Mouse (Mus musculus) intestine, embryonic 16.5 days (tissue): ENCODE data around the gene Pnpo. TPM values are rescaled to one million over a fixed set of nuclear protein-coding genes. Genes with fewer than 3 reads are reported as not detected.

Source experiments
- ATAC-seq: fragments of 200-750 bp; cut with Nextera tagmentation; 2 replicates; pipeline ENCODE4 v1.8.0; 2017; ENCODE audit warnings: moderate TSS enrichment, moderate library complexity
- H3K27ac ChIP-seq: fragments of 300-500 bp; sonication (generic); 2 replicates; pipeline ENCODE4 v1.5.1; 2014; ENCODE audit warnings: mild to moderate bottlenecking, low read length
- H3K27me3 ChIP-seq: fragments of 300-500 bp; sonication (generic); replicated peaks from 2 replicates; pipeline ENCODE4 v1.6.1; 2014; ENCODE audit warnings: low read length, control low read depth, mixed read lengths; ENCODE audit not compliant: control insufficient read depth, insufficient read depth
- H3K36me3 ChIP-seq: fragments of 300-500 bp; sonication (generic); 2 replicates; pipeline ENCODE4 v1.6.1; 2014; ENCODE audit warnings: low read length, control low read depth; ENCODE audit not compliant: control insufficient read depth, insufficient read depth
- H3K4me1 ChIP-seq: fragments of 300-500 bp; sonication (generic); 2 replicates; pipeline ENCODE4 v1.6.1; 2014; ENCODE audit warnings: low read length, control low read depth, mixed read lengths; ENCODE audit not compliant: control insufficient read depth, insufficient read depth
- H3K4me2 ChIP-seq: fragments of 300-500 bp; sonication (generic); 2 replicates; pipeline ENCODE4 v1.6.1; 2014; ENCODE audit warnings: low read depth, low read length, control low read depth
- H3K4me3 ChIP-seq: fragments of 300-500 bp; sonication (generic); 2 replicates; pipeline ENCODE4 v1.5.1; 2014; ENCODE audit warnings: mild to moderate bottlenecking, low read length
- H3K9ac ChIP-seq: fragments of 300-500 bp; sonication (generic); 2 replicates; pipeline ENCODE4 v1.6.1; 2014; ENCODE audit warnings: low read depth, low read length
- H3K9me3 ChIP-seq: fragments of 300-500 bp; sonication (generic); 2 replicates; pipeline ENCODE4 v1.6.1; 2016; ENCODE audit warnings: low read length, control low read depth; ENCODE audit not compliant: control insufficient read depth
- WGBS: fragments of 180-500 bp; shearing (Covaris S2); extraction: QIAGEN DNeasy Blood & Tissue Kit; methylation state at CpG from one replicate; pipeline ENCODE4 v1.1.7; 2014; 5-methylcytosine and 5-hydroxymethylcytosine counted together
- polyA plus RNA-seq: library from polyadenylated mRNA; unstranded; fragments of >200 nt; fragmentation: Nextera tagmentation; extraction: Ambion mirVana; gene quantifications from 2 replicates; pipeline ENCODE4 v1.2.1, GENCODE M21; 2015

Gene Pnpo
- polyA plus RNA-seq, 1 experiment from 2014 or later, result 125 TPM

GRCm38 (mm10) chr11:96933562-96934276 is 10.1 kb downstream of the Pnpo start:
- Histone ChIP-seq H3K4me1 (peaks cover 22% of the 10 kb centered on the region), H3K36me3 (peaks cover 3% of the 10 kb centered on the region; the same call in 1 of the 2 replicates), H3K9ac (no peak overlapping the region), H3K4me3 (no peak overlapping the region), H3K27ac (peak overlapping the region; percentile 83), H3K9me3 (no peaks in the 10 kb centered on the region), H3K27me3 (no peaks in the 10 kb centered on the region), H3K4me2 (no peak overlapping the region)
- 87% methylated on average over 13 of the region's 13 CpGs for WGBS
- ATAC-seq, result no peak

GRCm38 (mm10) chr11:96931327-96932062 is 12.3 kb downstream of the Pnpo start:
- Histone ChIP-seq H3K4me3 (peak overlapping the region; percentile 38), H3K9ac (peak overlapping the region; percentile 55), H3K9me3 (no peaks in the 10 kb centered on the region), H3K27ac (peak overlapping the region; percentile 5; the same call in 1 of the 2 replicates), H3K27me3 (no peaks in the 10 kb centered on the region), H3K36me3 (peaks cover 3% of the 10 kb centered on the region; the same call in 1 of the 2 replicates), H3K4me1 (peaks cover 17% of the 10 kb centered on the region), H3K4me2 (peak overlapping the region; percentile 45)
- ATAC-seq, result no peak
- 54% methylated on average over 8 of the region's 8 CpGs for WGBS

- peak; percentile 54 for ATAC-seq
- H3K4me1 ChIP-seq, result peaks cover 21% of the 10 kb centered on the region
- WGBS, result 40% methylated on average over 9 of the region's 9 CpGs
Observed at GRCm38 (mm10) chr11:96929766-96930331, 13.9 kb downstream of the Pnpo start.

GRCm38 (mm10) chr11:96929096-96929765 is 14.6 kb downstream of the Pnpo start:
- ATAC-seq, result peak; percentile 86
- peak overlapping the region; percentile 98 for H3K27ac ChIP-seq
- peaks cover 3% of the 10 kb centered on the region; the same call in 1 of the 2 replicates for H3K36me3 ChIP-seq
- peaks cover 22% of the 10 kb centered on the region for H3K4me1 ChIP-seq
- peak overlapping the region; percentile 76 for H3K9ac ChIP-seq
- no peaks in the 10 kb centered on the region for H3K27me3 ChIP-seq
- WGBS, result 11% methylated on average over 13 of the region's 13 CpGs
- peak overlapping the region; percentile 62 for H3K4me3 ChIP-seq
- no peaks in the 10 kb centered on the region for H3K9me3 ChIP-seq
- peak overlapping the region; percentile 55 for H3K4me2 ChIP-seq

More at GRCm38 (mm10) chr11:96929766-96930331, 13.9 kb downstream of the Pnpo start:
- H3K9ac ChIP-seq, result peak overlapping the region; percentile 76
- H3K4me2 ChIP-seq, result peak overlapping the region; percentile 55
- H3K9me3 ChIP-seq, result no peaks in the 10 kb centered on the region
- H3K27ac ChIP-seq, result peak overlapping the region; percentile 98
- peak overlapping the region; percentile 62 for H3K4me3 ChIP-seq
- no peaks in the 10 kb centered on the region for H3K27me3 ChIP-seq
- H3K36me3 ChIP-seq, result peaks cover 3% of the 10 kb centered on the region; the same call in 1 of the 2 replicates

GRCm38 (mm10) chr11:96928691-96929090 is 15.1 kb downstream of the Pnpo start:
- peak overlapping the region; percentile 60 for H3K9ac ChIP-seq

GRCm38 (mm10) chr11:96928088-96928487 is 15.7 kb downstream of the Pnpo start, which contains the start of gene Prr15l:
TSS of gene Prr15l (plus strand) at chr11:96928104.
- H3K27ac ChIP-seq, result peak within 1 kb of the TSS; percentile 98
- no peak for ATAC-seq
- no peaks in the 10 kb centered on the region for H3K27me3 ChIP-seq
- WGBS, result 35% methylated on average over 2 of the region's 2 CpGs
- peak within 1 kb of the TSS; percentile 48 for H3K4me2 ChIP-seq
- peak within 1 kb of the TSS; percentile 60 for H3K9ac ChIP-seq
- H3K4me3 ChIP-seq, result peak within 1 kb of the TSS; percentile 62
- H3K36me3 ChIP-seq, result peaks cover 3% of the 10 kb centered on the region; the same call in 1 of the 2 replicates
- H3K4me1 ChIP-seq, result peaks cover 19% of the 10 kb centered on the region
- H3K9me3 ChIP-seq, result no peaks in the 10 kb centered on the region

More at GRCm38 (mm10) chr11:96928691-96929090, 15.1 kb downstream of the Pnpo start:
- Histone ChIP-seq H3K4me2 (peak overlapping the region; percentile 48), H3K27me3 (no peaks in the 10 kb centered on the region), H3K4me1 (peaks cover 19% of the 10 kb centered on the region), H3K27ac (peak overlapping the region; percentile 98), H3K4me3 (peak overlapping the region; percentile 62), H3K9me3 (no peaks in the 10 kb centered on the region), H3K36me3 (peaks cover 3% of the 10 kb centered on the region; the same call in 1 of the 2 replicates)
- 6% methylated on average over 5 of the region's 5 CpGs for WGBS
- peak; percentile 75 for ATAC-seq

- no peak for ATAC-seq
- no peaks in the 10 kb centered on the region for H3K36me3 ChIP-seq
- H3K27ac ChIP-seq, result peak overlapping the region; percentile 91; the same call in 1 of the 2 replicates
- H3K9ac ChIP-seq, result 0 out of 2 replicates have a peak overlapping the region, but pooled peaks have one; percentile 19
- no peak overlapping the region for H3K4me3 ChIP-seq
- WGBS, result 71% methylated on average over 5 of the region's 5 CpGs
- peaks cover 15% of the 10 kb centered on the region for H3K4me1 ChIP-seq
- no peaks in the 10 kb centered on the region for H3K27me3 ChIP-seq
- H3K4me2 ChIP-seq, result no peak overlapping the region
- H3K9me3 ChIP-seq, result no peaks in the 10 kb centered on the region
Observed at GRCm38 (mm10) chr11:96926587-96926986, 17.2 kb downstream of the Pnpo start.

GRCm38 (mm10) chr11:96925469-96926148 is 18.2 kb downstream of the Pnpo start:
- H3K4me1 ChIP-seq, result peaks cover 15% of the 10 kb centered on the region
- H3K27me3 ChIP-seq, result no peaks in the 10 kb centered on the region
- H3K4me3 ChIP-seq, result no peak overlapping the region
- H3K9me3 ChIP-seq, result no peaks in the 10 kb centered on the region
- ATAC-seq, result peak; percentile 62
- H3K4me2 ChIP-seq, result peak overlapping the region; percentile 25; the same call in 1 of the 2 replicates
- peak overlapping the region; percentile 53 for H3K9ac ChIP-seq
- H3K27ac ChIP-seq, result peak overlapping the region; percentile 91
- 68% methylated on average over 12 of the region's 12 CpGs for whole genome bisulfite sequencing
- no peaks in the 10 kb centered on the region for H3K36me3 ChIP-seq
